Mouse (Mus musculus) brain, embryonic 14.5 days (tissue): ENCODE measurements around the gene Pm20d2.

Experiments
- CTCF ChIP-seq: fragments of 200-500 bp; IDR thresholded peaks from 2 replicates; pipeline ENCODE4 v1.5.1; 2012; ENCODE audit warnings: inconsistent platforms, mild to moderate bottlenecking, moderate library complexity, borderline replicate concordance; ENCODE audit not compliant: insufficient read depth, insufficient read length; ENCODE audit errors: extremely low read depth
- POLR2A ChIP-seq: fragments of 200-500 bp; IDR thresholded peaks from 2 replicates; pipeline ENCODE4 v1.6.1; 2012; ENCODE audit warnings: mild to moderate bottlenecking, inconsistent platforms, borderline replicate concordance; ENCODE audit not compliant: poor library complexity, insufficient read depth, insufficient read length, severe bottlenecking; ENCODE audit errors: extremely low read depth

DNA sequence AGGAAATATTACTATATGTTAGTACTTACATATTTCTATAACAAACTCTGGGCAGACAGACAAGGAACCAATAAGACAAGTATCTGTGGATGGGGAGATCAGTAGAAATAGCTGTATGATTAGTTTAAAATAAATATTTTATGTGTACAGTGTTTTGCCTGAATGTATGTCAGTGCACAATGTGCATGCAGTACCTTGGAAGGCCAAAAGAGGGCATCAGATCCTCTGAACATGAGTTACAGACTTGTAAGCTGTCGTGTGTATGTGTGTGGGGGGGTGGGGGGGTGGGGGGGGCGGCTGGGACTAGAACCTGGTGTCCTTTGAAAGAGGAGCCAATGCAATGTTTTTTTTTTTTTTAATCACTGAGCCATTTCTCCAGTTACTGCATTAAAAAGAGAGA lies 41.7 kb downstream of the Pm20d2 start:
- TF ChIP-seq POLR2A (no peak), CTCF (peak; percentile 61; the same call in 1 of the 2 replicates)
